In the genomic region with DNA sequence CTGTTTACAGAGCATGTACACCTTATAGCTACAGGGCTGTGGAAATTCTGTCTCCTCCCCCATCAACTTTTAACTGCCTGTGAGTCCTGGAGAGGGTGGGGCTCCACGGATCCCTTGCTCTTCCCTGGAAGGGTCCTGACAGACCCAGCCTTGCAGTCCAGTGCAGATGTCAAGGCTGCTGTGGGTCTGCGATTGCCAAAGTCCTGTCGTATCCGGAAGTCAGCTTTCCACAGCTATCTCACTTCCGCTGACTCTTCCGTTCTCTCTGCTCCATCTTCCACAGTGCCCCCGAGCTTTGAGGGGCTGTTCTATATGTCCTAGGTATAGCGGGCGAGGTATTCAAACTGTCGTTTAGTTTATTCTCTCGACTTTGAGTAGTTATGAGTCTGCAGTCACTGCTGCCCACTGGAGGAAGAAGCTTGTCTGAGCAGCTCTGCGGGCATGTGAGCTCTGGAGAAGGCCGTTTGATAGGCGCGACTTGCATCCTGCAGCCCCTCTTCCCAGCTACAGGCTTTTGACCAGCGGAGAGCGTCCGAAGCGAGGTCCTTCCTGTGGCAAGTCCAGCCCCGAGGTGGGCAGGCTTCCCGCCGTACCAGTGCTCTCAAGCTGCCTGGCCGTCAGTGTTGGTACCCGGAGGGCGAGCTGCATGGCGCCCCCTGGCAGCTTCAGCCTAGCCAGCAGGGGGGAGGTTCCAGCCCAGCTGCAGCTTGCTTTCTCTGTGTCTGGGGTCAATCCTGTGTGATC, we compare ENCODE assay signal across 8 mouse cellular contexts. TPM values are rescaled to one million over a fixed set of nuclear protein-coding genes. Genes with fewer than 3 reads are reported as not detected.
DNase-seq lines count a peak whose midpoint lies in the region; ATAC-seq and TF ChIP-seq lines count a peak whose summit lies in the region.

No protein-coding gene starts in this region.

- H3K4me3 ChIP-seq in forebrain, embryonic 11.5 days (ENCODE audit: low read depth, low read length) = no peak overlapping the region
- no peak overlapping the region for H3K4me3 ChIP-seq in hindbrain, embryonic 14.5 days (replicated peaks; ENCODE audit: low read length)
- peak overlapping the region; percentile 73 for H3K4me3 ChIP-seq in liver, adult 2 months (ENCODE audit: insufficient read depth, low read depth, low read length)
- H3K4me3 ChIP-seq in midbrain, embryonic 15.5 days = no peak overlapping the region
- peak overlapping the region; percentile 17; the same call in 1 of the 2 replicates for H3K4me3 ChIP-seq in stomach, embryonic 14.5 days (ENCODE audit: low read depth, low read length)

- TF ChIP-seq POLR2A in liver, adult 2 months (IDR thresholded peaks at IDR 0.05; ENCODE audit: extremely low read depth, insufficient read depth, low read length) = no peak

- peak; percentile 50 for DNase-seq in CD4-positive helper T cell, adult 2 months (ENCODE audit: low read depth, low spot score)
- DNase-seq in forebrain, embryonic 11.5 days (ENCODE audit: low spot score) = peak; percentile 61
- no peak for DNase-seq in hindbrain, embryonic 14.5 days (ENCODE audit: low spot score)
- DNase-seq in liver, adult 2 months (ENCODE audit: extremely low read depth, low read depth, low spot score) = peak; percentile 16
- DNase-seq in cerebellum, adult 9-11 months = no peak

- H3K4me1 ChIP-seq in forebrain, embryonic 11.5 days (replicated peaks; ENCODE audit: control insufficient read depth, insufficient read depth, low read length) = peaks cover 2% of the 10 kb centered on the region; the same call in 1 of the 2 replicates
- H3K4me1 ChIP-seq in hindbrain, embryonic 14.5 days (replicated peaks; ENCODE audit: control insufficient read depth, insufficient read depth, low read length) = peaks cover 15% of the 10 kb centered on the region
- peaks cover 5% of the 10 kb centered on the region for H3K4me1 ChIP-seq in liver, adult 2 months (ENCODE audit: control insufficient read depth, insufficient read depth, low read length)
- peaks cover 12% of the 10 kb centered on the region for H3K4me1 ChIP-seq in midbrain, embryonic 15.5 days
- peaks cover 14% of the 10 kb centered on the region for H3K4me1 ChIP-seq in stomach, embryonic 14.5 days (ENCODE audit: control insufficient read depth, insufficient read depth, low read length)

- no peak overlapping the region for H3K4me2 ChIP-seq in forebrain, embryonic 11.5 days (ENCODE audit: low read depth, low read length, severe bottlenecking)
- peak overlapping the region; percentile 29 for H3K4me2 ChIP-seq in hindbrain, embryonic 14.5 days (replicated peaks)
- peak overlapping the region; percentile 37 for H3K4me2 ChIP-seq in midbrain, embryonic 15.5 days
- H3K4me2 ChIP-seq in stomach, embryonic 14.5 days (replicated peaks; ENCODE audit: low read depth, low read length) = peak overlapping the region; percentile 38

- no peaks in the 10 kb centered on the region for H3K27me3 ChIP-seq in forebrain, embryonic 11.5 days (ENCODE audit: control insufficient read depth, insufficient read depth, low read length)
- H3K27me3 ChIP-seq in hindbrain, embryonic 14.5 days (ENCODE audit: control insufficient read depth, insufficient read depth, low read length) = no peaks in the 10 kb centered on the region
- no peaks in the 10 kb centered on the region for H3K27me3 ChIP-seq in liver, adult 2 months (ENCODE audit: control insufficient read depth, insufficient read depth, low read length)
- H3K27me3 ChIP-seq in midbrain, embryonic 15.5 days (replicated peaks) = no peaks in the 10 kb centered on the region
- H3K27me3 ChIP-seq in stomach, embryonic 14.5 days (ENCODE audit: control insufficient read depth, insufficient read depth, low read length) = no peaks in the 10 kb centered on the region

- H3K9ac ChIP-seq in forebrain, embryonic 11.5 days (ENCODE audit: low read length) = no peak overlapping the region; the same call in 1 of the 2 replicates
- H3K9ac ChIP-seq in hindbrain, embryonic 14.5 days = no peak overlapping the region
- H3K9ac ChIP-seq in liver, adult 2 months (ENCODE audit: low read depth, low read length) = peak overlapping the region; percentile 32
- H3K9ac ChIP-seq in midbrain, embryonic 15.5 days = no peak overlapping the region
- H3K9ac ChIP-seq in stomach, embryonic 14.5 days (replicated peaks; ENCODE audit: low read depth, low read length) = no peak overlapping the region

- H3K27ac ChIP-seq in forebrain, embryonic 11.5 days (ENCODE audit: low read depth, low read length) = no peak overlapping the region
- H3K27ac ChIP-seq in hindbrain, embryonic 14.5 days = no peak overlapping the region
- 0 out of 2 replicates have a peak overlapping the region, but pooled peaks have one; percentile 1 for H3K27ac ChIP-seq in liver, adult 2 months (replicated peaks; ENCODE audit: insufficient read depth, low read depth, low read length)
- no peak overlapping the region for H3K27ac ChIP-seq in midbrain, embryonic 15.5 days
- H3K27ac ChIP-seq in stomach, embryonic 14.5 days (ENCODE audit: low read length) = peak overlapping the region; percentile 15; the same call in 1 of the 2 replicates

- H3K36me3 ChIP-seq in forebrain, embryonic 11.5 days (ENCODE audit: control insufficient read depth, insufficient read depth, low read length) = no peaks in the 10 kb centered on the region; the same call in 1 of the 2 replicates
- H3K36me3 ChIP-seq in hindbrain, embryonic 14.5 days (replicated peaks; ENCODE audit: control insufficient read depth, insufficient read depth) = no peaks in the 10 kb centered on the region; the same call in 1 of the 2 replicates
- peaks cover 3% of the 10 kb centered on the region; the same call in 1 of the 2 replicates for H3K36me3 ChIP-seq in liver, adult 2 months (ENCODE audit: control insufficient read depth, insufficient read depth, low read length)
- no peaks in the 10 kb centered on the region for H3K36me3 ChIP-seq in midbrain, embryonic 15.5 days (replicated peaks)
- no peaks in the 10 kb centered on the region for H3K36me3 ChIP-seq in stomach, embryonic 14.5 days (ENCODE audit: control insufficient read depth, insufficient read depth, low read length)

- ATAC-seq in activated CD4-positive, CD25-positive, alpha-beta regulatory T cell, adult 4 months = peak; percentile 76
- no peak for ATAC-seq in forebrain, embryonic 11.5 days (replicated peaks; ENCODE audit: low FRiP score)
- ATAC-seq in hindbrain, embryonic 14.5 days (ENCODE audit: low FRiP score) = no peak
- no peak for ATAC-seq in midbrain, embryonic 15.5 days (replicated peaks)
- ATAC-seq in stomach, embryonic 14.5 days (ENCODE audit: insufficient number of reproducible peaks, insufficient read depth, low FRiP score, low read depth) = peak; percentile 57

- WGBS in forebrain, embryonic 11.5 days = 42% methylated on average over 26 of the region's 26 CpGs
- WGBS in hindbrain, embryonic 14.5 days = 45% methylated on average over 26 of the region's 26 CpGs
- WGBS in liver, adult 2 months = 52% methylated on average over 26 of the region's 26 CpGs
- WGBS in midbrain, embryonic 15.5 days = 54% methylated on average over 26 of the region's 26 CpGs
- 36% methylated on average over 26 of the region's 26 CpGs for WGBS in stomach, embryonic 14.5 days

- H3K9me3 ChIP-seq in forebrain, embryonic 11.5 days (ENCODE audit: control insufficient read depth, low read length) = no peaks in the 10 kb centered on the region
- no peaks in the 10 kb centered on the region for H3K9me3 ChIP-seq in hindbrain, embryonic 14.5 days (ENCODE audit: control insufficient read depth, low read length)
- H3K9me3 ChIP-seq in midbrain, embryonic 15.5 days = no peaks in the 10 kb centered on the region
- no peaks in the 10 kb centered on the region for H3K9me3 ChIP-seq in stomach, embryonic 14.5 days (ENCODE audit: control insufficient read depth, low read depth, low read length)

- peak; percentile 56 for TF ChIP-seq CTCF in liver, adult 2 months (IDR thresholded peaks at IDR 0.05; ENCODE audit: low read depth, low read length)

- no peaks in the 10 kb centered on the region for H3K79me2 ChIP-seq in liver, adult 2 months (ENCODE audit: control insufficient read depth, insufficient read depth, low read length)

RNA-seq across cellular contexts. Expression of a gene that starts 49.4 kb away (rescaled TPM):
- polyA plus RNA-seq in activated CD4-positive, CD25-positive, alpha-beta regulatory T cell, adult 4 months (2017; shearing (Covaris generic)) = 10 to 100 TPM; 53.9 to 62.9 TPM
- polyA plus RNA-seq in forebrain, embryonic 11.5 days (2014; fragmentation: Nextera tagmentation; extraction: Ambion mirVana) = 31.0 and 36.3 TPM in 2 replicates
- polyA plus RNA-seq in hindbrain, embryonic 14.5 days (2014; fragmentation: Nextera tagmentation; extraction: Ambion mirVana) = 52.9 and 55.8 TPM in 2 replicates
- 23.7 and 27.1 TPM in 2 replicates for total RNA-seq in liver, adult 2 months (2014; rRNA removed)
- polyA plus RNA-seq in liver, adult 2 months (2012; rRNA removed) = 13.9 and 14.1 TPM in 2 replicates
- 49.1 and 53.0 TPM in 2 replicates for polyA plus RNA-seq in midbrain, embryonic 15.5 days (2015; fragmentation: Nextera tagmentation; extraction: Ambion mirVana)
- polyA plus RNA-seq in stomach, embryonic 14.5 days (2014; fragmentation: Nextera tagmentation; extraction: Ambion mirVana) = 51.4 and 55.2 TPM in 2 replicates

Comparison
In these comparisons a context has a peak if more than half of its experiments do, and no peak if none do; other contexts are left out.
1. DNase-seq: peak in CD4-positive helper T cell, adult 2 months (single experiment), forebrain, embryonic 11.5 days (single experiment) and liver, adult 2 months (single experiment); none in hindbrain, embryonic 14.5 days (single experiment) and cerebellum, adult 9-11 months (single experiment).
2. ATAC-seq: peak in activated CD4-positive, CD25-positive, alpha-beta regulatory T cell, adult 4 months (single experiment) and stomach, embryonic 14.5 days (single experiment); none in forebrain, embryonic 11.5 days (single experiment), hindbrain, embryonic 14.5 days (single experiment) and midbrain, embryonic 15.5 days (single experiment).
3. H3K27ac ChIP-seq: peak in liver, adult 2 months (single experiment) and stomach, embryonic 14.5 days (single experiment); none in forebrain, embryonic 11.5 days (single experiment), hindbrain, embryonic 14.5 days (single experiment) and midbrain, embryonic 15.5 days (single experiment).
4. H3K4me3 ChIP-seq: peak in liver, adult 2 months (single experiment) and stomach, embryonic 14.5 days (single experiment); none in forebrain, embryonic 11.5 days (single experiment), hindbrain, embryonic 14.5 days (single experiment) and midbrain, embryonic 15.5 days (single experiment).